Mouse (Mus musculus) limb, embryonic 10.5 days (tissue): ENCODE measurements around the gene Itpkb. TPM values are rescaled to one million over a fixed set of nuclear protein-coding genes. Genes with fewer than 3 reads are reported as not detected.

ENCODE experiments used
- DNase-seq: peaks from one replicate; pipeline ENCODE4 v3.0.0-alpha.2; 2017; ENCODE audit warnings: low spot score
- H3K27ac ChIP-seq: fragments of 300-500 bp; sonication (generic); 2 replicates; pipeline ENCODE4 v1.5.1; 2016; ENCODE audit warnings: mild to moderate bottlenecking
- H3K27me3 ChIP-seq: fragments of 300-500 bp; sonication (generic); 2 replicates; pipeline ENCODE4 v1.6.1; 2016; ENCODE audit warnings: low read depth, mild to moderate bottlenecking; ENCODE audit not compliant: poor library complexity, severe bottlenecking
- H3K36me3 ChIP-seq: fragments of 300-500 bp; sonication (generic); 2 replicates; pipeline ENCODE4 v1.6.1; 2016; ENCODE audit warnings: mild to moderate bottlenecking, moderate library complexity
- H3K4me1 ChIP-seq: fragments of 300-500 bp; sonication (generic); 2 replicates; pipeline ENCODE4 v1.6.1; 2016
- H3K4me3 ChIP-seq: fragments of 300-500 bp; sonication (generic); 2 replicates; pipeline ENCODE4 v1.5.1; 2016; ENCODE audit warnings: mild to moderate bottlenecking, moderate library complexity
- H3K9me3 ChIP-seq: fragments of 300-500 bp; sonication (generic); replicated peaks from 2 replicates; pipeline ENCODE4 v1.6.1; 2016; ENCODE audit warnings: mild to moderate bottlenecking
- WGBS: fragments of 180-500 bp; shearing (Covaris S2); methylation state at CpG from one replicate; pipeline ENCODE4 v1.1.7; 2016; 5-methylcytosine and 5-hydroxymethylcytosine counted together
- polyA plus RNA-seq: library from polyadenylated mRNA; unstranded; fragments of >200 nt; fragmentation: Nextera tagmentation; extraction: Ambion mirVana; gene quantifications from 2 replicates; pipeline ENCODE4 v1.2.1, GENCODE M21; 2016

Gene Itpkb
- polyA plus RNA-seq, 1 experiment from 2014 or later = 10.1 TPM

DNA sequence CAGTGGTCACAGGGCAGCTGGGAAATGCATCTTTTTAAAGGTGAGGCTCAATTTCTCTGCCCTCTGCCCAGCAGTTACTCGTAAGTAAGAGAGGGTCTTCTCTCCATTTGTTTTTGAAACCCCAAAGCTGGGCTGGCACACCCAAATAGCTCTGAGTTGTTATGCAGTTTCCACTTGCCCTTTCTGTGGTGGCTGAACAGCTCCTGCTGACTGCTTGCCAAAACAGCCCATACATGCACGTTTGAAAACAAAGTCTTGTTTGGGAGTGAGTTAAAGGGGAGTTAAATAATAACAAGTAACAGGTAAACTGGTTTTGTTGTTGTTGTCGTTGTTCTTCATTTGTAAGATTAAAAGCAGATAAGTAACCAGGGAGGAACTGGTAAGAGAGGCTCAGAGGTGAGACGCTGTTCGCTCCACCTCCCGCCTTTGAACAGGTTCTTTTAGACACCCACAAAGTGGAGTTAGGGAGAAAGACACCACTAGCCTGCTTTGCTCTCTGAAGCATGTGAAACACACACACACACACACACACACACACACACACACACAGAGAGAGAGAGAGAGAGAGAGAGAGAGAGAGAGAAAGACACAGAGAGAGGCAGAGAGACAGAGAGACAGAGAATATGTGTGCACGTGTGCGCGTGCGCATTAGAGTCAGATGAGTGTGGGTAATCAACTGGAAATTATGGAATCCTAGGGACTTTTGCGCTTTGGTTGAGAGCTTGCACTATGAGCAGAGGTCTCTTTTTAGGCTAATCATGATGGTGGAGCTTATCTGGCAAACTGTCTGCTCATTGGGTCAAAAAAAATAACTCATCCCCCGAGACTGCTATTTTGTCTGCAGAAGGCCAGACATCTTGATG, 5.5 kb downstream of the Itpkb start:
- H3K9me3 ChIP-seq = no peaks in the 10 kb centered on the region
- peaks cover 53% of the 10 kb centered on the region for H3K4me1 ChIP-seq
- no peak overlapping the region for H3K27ac ChIP-seq
- H3K36me3 ChIP-seq = peaks cover 44% of the 10 kb centered on the region
- 82% methylated on average over 12 of the region's 12 CpGs for WGBS
- peaks cover 37% of the 10 kb centered on the region for H3K27me3 ChIP-seq
- DNase-seq = no peak
- no peak overlapping the region for H3K4me3 ChIP-seq

DNA sequence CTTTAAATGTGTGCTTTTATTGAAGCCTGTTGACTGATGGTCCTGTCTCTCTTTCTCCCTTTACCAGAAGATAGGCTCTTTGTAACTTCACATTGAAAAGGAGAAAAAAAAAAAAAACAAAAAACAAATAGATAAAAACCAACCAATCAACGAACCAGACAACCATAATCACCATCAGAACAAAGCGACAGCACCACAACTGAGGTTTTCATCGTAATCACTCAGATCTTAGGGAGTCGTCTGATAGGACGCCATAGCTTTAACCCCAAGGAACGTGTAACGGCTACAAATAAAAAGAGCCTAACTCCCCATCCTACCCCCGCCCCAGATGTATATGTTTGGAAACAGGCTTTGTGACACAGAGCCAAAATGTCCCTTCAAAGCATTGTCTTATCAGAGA, 8.1 kb downstream of the Itpkb start:
- 86% methylated on average over 8 of the region's 8 CpGs for WGBS
- Histone ChIP-seq H3K36me3 (peaks cover 35% of the 10 kb centered on the region), H3K27ac (no peak overlapping the region), H3K27me3 (peaks cover 22% of the 10 kb centered on the region), H3K9me3 (no peaks in the 10 kb centered on the region), H3K4me3 (no peak overlapping the region), H3K4me1 (peaks cover 38% of the 10 kb centered on the region)
- no peak for DNase-seq

DNA sequence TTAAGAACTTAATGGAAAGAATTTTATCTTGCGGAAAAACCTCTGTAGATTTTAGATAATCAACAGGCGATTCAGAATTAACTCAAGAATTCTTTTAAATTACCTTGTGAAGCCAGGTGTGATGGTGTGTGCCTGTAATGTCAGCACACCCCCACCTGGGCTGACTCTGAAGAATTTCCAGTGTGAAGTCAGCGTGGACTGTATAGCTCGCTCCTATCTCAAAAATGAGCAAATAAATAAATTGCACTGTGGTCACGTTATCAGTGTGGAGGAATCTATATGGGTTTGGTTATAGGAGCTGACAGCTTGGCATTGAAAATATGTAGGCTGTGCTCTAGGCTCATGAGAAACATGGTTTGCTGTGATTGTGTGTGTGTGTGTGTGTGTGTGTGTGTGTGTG, 8.9 kb downstream of the Itpkb start:
- no peak for DNase-seq
- no peak overlapping the region for H3K4me3 ChIP-seq
- no peaks in the 10 kb centered on the region for H3K9me3 ChIP-seq
- no peak overlapping the region for H3K27ac ChIP-seq
- peaks cover 27% of the 10 kb centered on the region for H3K36me3 ChIP-seq
- H3K4me1 ChIP-seq = peaks cover 38% of the 10 kb centered on the region
- 91% methylated on average over 5 of the region's 5 CpGs for WGBS
- H3K27me3 ChIP-seq = peaks cover 15% of the 10 kb centered on the region

DNA sequence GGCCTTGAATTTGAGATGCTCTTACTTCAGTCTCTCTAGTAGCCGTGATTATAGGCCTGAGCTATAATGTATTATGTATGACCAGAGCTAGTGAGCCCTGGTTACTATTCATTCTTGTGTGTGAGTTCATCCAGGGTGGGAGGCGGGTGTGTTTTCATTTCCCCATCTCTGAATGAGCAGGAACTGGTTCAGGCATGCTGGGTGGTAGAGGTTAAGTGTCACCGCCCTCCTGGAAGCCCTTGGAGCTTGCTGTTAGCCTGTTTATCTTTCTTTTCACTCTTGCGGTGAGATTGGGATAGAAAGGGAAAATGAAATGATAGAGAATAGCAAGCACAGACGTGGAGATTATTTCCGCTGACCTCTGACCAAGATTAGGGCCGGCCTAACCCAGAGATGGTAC, 12.7 kb downstream of the Itpkb start:
- 90% methylated on average over 7 of the region's 7 CpGs for WGBS

DNA sequence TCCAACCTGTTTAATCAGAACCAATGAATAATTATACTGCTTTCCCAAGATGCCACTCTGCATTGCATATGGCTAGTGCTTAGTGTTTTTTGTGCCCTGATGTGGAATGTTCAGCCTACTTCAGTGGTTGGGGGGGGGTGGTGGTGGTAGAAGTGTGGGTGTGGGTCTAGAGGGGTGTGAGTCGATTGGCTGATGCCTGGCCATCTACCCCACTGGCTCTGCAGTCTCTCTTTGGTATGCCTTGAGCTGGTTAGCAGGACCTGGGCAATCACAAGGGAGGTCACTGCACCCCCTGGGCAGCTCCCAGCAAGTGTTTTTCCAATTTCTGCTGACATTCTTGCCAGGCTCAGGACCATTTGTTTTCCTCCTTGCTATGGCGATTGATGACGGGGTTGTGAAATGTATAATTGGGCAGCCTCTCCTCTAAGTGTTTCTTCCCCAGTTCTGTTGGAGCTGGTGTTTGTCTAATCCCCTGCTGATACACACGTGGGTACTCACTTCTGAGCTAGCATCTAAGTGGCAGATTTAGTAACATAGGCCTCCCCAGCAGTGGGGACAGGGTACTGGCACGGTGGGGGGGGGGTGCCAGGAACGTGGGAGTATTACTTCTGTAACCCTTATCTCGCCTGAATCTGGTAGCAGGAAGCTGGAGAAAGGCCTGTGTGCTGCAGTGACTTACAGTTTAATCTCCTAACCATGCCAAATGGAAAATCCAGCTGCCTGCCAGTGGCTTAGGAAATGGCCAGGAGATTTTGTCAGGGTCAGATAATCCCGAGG, 13.3 kb downstream of the Itpkb start:
- Histone ChIP-seq H3K4me1 (peaks cover 40% of the 10 kb centered on the region), H3K27me3 (no peaks in the 10 kb centered on the region), H3K36me3 (no peaks in the 10 kb centered on the region), H3K9me3 (no peaks in the 10 kb centered on the region), H3K27ac (0 out of 2 replicates have a peak overlapping the region, but pooled peaks have one; percentile 25), H3K4me3 (no peak overlapping the region)
- no peak for DNase-seq
- WGBS = 40% methylated on average over 8 of the region's 8 CpGs

More for the DNA sequence above, 12.7 kb downstream of the Itpkb start:
- Histone ChIP-seq H3K9me3 (no peaks in the 10 kb centered on the region), H3K27me3 (no peaks in the 10 kb centered on the region), H3K4me3 (no peak overlapping the region), H3K36me3 (0 out of 2 replicates have a peak, but pooled peaks cover 2% of the 10 kb centered on the region), H3K27ac (no peak overlapping the region), H3K4me1 (peaks cover 34% of the 10 kb centered on the region)
- DNase-seq = no peak

DNA sequence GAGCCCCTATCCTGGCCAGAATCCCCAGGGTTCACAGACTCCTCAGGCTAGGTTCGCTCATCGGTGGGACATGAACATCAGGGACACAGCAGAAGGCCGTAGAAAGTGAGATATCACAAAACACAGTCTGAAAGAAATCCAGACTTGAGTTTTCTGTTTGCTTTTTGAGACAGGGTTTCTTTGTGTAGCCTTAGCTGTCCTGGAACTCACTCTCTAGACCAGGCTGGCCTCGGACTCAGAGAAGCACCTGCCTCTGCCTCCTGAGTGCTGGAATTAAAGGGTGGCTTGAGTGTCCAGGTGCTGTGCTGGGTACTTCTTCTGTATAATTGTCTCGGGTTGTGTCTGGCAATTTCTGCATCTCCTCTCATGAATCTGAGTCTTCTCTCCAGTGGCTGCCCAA, 14.8 kb downstream of the Itpkb start:
- 86% methylated on average over 5 of the region's 5 CpGs for WGBS
- Histone ChIP-seq H3K9me3 (no peaks in the 10 kb centered on the region), H3K27ac (no peak overlapping the region), H3K27me3 (no peaks in the 10 kb centered on the region), H3K4me3 (no peak overlapping the region), H3K36me3 (no peaks in the 10 kb centered on the region), H3K4me1 (peaks cover 41% of the 10 kb centered on the region)
- DNase-seq = no peak

DNA sequence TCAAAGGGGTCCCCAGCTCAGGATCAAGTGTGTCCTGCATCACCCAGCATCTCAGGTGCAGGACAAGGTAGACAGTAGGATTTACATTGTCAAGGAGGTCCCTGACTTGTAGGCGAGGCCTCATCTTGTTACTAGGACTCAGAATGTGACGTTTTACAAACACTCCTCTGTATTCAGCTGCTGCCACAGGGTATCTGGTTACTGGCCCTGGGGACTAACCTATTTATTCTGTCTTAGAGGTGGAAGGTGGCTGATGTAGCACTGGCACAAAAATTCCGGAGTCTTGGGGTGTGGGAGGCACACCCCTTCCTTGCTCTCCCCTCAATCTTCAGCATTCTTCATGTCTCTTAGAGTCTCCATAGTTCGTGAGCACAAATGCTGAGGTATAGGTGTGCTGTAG, 16.8 kb downstream of the Itpkb start:
- no peak for DNase-seq
- Histone ChIP-seq H3K4me1 (peaks cover 56% of the 10 kb centered on the region), H3K9me3 (no peaks in the 10 kb centered on the region), H3K36me3 (no peaks in the 10 kb centered on the region), H3K4me3 (no peak overlapping the region), H3K27ac (no peak overlapping the region), H3K27me3 (no peaks in the 10 kb centered on the region)
- WGBS = 65% methylated on average over 4 of the region's 4 CpGs

DNA sequence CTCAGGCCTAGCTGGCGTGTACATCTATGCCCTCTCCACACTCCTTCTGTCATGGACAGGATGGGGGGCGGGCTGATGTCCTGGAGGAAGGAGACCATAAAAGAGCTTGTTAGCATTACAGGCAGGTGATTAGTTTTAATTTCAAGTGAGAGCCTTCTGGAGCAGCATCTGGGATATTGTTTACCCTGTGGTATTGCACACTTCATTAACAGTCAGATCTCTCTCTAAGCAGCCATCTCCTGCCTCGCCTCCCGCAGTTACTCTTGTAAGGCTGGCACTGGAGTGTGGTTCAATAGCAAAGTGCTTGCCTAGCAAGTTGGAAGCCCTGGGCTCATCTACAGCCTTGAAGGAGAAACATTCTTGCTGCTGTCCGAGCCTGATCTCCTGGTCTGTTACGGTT, 17.6 kb downstream of the Itpkb start:
- no peak overlapping the region for H3K4me3 ChIP-seq
- H3K4me1 ChIP-seq = peaks cover 54% of the 10 kb centered on the region
- H3K27me3 ChIP-seq = no peaks in the 10 kb centered on the region
- no peak for DNase-seq
- H3K36me3 ChIP-seq = no peaks in the 10 kb centered on the region
- no peaks in the 10 kb centered on the region for H3K9me3 ChIP-seq
- WGBS = 87% methylated on average over 6 of the region's 6 CpGs
- H3K27ac ChIP-seq = no peak overlapping the region

DNA sequence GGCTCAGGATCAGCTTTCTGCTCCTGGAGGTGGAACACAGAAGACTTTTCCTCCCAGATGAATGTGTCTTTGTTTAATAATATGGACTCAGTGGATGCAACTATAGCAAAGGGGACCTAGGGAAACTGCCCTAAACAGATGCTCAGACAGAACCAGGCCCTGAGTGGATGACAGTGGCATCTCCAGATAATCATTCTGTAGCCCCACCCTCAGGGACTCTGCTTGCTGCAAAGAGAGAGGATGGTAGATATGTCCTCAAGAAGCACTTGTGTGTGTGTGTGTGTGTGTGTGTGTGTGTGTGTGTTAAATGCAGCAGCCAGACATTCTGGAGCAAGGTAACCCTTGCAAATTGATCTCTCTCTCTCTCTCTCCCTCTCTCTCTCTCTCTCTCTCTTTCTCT, 18.8 kb downstream of the Itpkb start:
- no peak overlapping the region for H3K27ac ChIP-seq
- no peak overlapping the region for H3K4me3 ChIP-seq
- no peaks in the 10 kb centered on the region for H3K36me3 ChIP-seq
- no peaks in the 10 kb centered on the region for H3K9me3 ChIP-seq
- no peaks in the 10 kb centered on the region for H3K27me3 ChIP-seq
- peaks cover 52% of the 10 kb centered on the region for H3K4me1 ChIP-seq
- DNase-seq = no peak

DNA sequence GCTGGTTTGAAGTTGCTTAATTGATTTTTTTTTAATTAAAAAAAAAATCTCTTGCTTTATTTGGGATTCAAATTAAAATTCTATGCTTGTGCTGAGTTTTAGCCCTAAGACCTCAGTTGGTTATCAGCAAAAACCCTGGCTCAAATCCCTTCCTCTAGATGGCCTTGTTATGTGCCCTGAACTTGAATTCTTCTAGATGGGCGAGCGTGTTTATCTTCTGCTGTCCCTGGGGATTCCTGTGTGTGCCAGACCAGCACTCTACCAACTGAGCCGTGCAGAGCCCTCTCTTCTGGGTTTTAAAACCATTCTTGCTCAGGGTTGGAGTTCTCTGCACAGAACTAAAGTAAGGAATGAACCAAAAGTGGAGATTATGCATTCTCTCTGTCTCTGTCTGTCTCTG, 22.0 kb downstream of the Itpkb start:
- H3K4me1 ChIP-seq = peaks cover 57% of the 10 kb centered on the region
- H3K27ac ChIP-seq = no peak overlapping the region
- DNase-seq = no peak
- no peaks in the 10 kb centered on the region for H3K36me3 ChIP-seq
- WGBS = 78% methylated on average over 3 of the region's 3 CpGs
- no peak overlapping the region for H3K4me3 ChIP-seq
- no peaks in the 10 kb centered on the region for H3K27me3 ChIP-seq
- no peaks in the 10 kb centered on the region for H3K9me3 ChIP-seq

DNA sequence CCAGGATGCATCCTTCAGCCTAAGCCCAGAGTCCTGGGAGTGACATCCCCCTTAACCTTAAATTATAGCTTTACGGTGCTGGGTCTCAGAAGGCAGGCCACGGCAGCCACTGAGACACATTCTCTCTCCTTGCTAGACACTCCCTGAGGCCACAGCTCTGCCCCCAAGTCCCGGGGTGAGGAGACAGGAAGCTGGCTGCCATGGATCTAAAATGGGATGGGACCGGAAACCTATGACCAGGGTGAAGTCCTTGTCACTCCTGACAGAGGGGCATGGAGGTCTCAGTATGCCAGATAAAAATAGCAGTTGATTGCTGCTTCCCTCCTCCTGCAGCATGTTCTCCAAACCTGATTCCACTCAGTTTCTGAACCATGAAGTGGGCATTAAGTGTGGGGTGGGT, 23.8 kb downstream of the Itpkb start:
- 61% methylated on average over 4 of the region's 4 CpGs for WGBS
- no peak for DNase-seq
- Histone ChIP-seq H3K27me3 (no peaks in the 10 kb centered on the region), H3K4me3 (no peak overlapping the region), H3K36me3 (0 out of 2 replicates have a peak, but pooled peaks cover 2% of the 10 kb centered on the region), H3K4me1 (peaks cover 61% of the 10 kb centered on the region), H3K9me3 (no peaks in the 10 kb centered on the region), H3K27ac (no peak overlapping the region)

DNA sequence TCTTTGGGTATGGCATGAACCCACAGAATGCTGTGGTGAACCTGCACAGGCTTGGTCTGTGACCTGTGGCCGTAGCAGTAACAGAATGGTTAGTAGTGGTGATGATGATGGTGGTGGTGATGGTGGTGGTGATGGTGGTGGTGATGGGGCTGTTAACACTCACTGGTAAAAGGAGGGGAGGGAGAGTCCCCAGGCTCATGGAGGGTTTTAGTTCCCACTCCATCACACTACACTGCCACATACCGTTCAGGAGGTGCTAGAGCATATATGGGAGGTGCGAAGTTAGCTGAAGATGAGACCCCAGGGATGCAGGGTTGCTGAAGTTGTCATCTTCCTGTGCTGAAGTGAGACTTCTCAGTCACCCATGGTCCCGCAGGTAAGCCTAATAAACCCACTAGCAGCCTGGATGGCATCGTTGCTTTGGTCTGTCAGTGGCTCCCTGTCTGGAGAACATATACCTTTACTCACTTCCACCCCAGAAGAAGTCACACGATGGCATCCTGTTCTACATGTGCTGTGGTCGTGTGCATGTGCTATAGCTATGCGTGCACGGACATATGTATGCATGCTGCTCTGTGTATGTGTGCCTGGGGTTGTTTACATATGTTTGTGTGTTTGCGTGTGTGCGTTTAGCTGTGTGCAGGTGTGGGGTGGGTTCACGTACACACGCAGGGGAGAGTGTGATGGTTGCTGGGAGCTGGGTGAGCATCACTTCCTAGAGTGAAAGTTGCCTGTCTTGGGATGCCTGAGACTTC, 24.9 kb downstream of the Itpkb start:
- H3K27ac ChIP-seq = peak overlapping the region; percentile 53; the same call in 1 of the 2 replicates
- H3K4me3 ChIP-seq = no peak overlapping the region
- peaks cover 61% of the 10 kb centered on the region for H3K4me1 ChIP-seq
- no peaks in the 10 kb centered on the region for H3K27me3 ChIP-seq
- H3K9me3 ChIP-seq = no peaks in the 10 kb centered on the region
- no peak for DNase-seq
- 91% methylated on average over 13 of the region's 13 CpGs for WGBS
- 0 out of 2 replicates have a peak, but pooled peaks cover 3% of the 10 kb centered on the region for H3K36me3 ChIP-seq
